Mouse (Mus musculus) hindbrain, embryonic 12.5 days (tissue): ENCODE measurements around the gene Det1. TPM values are rescaled to one million over a fixed set of nuclear protein-coding genes. Genes with fewer than 3 reads are reported as not detected.

ENCODE experiments used
- ATAC-seq: fragments of 200-750 bp; cut with Nextera tagmentation; 2 replicates; pipeline ENCODE4 v1.8.0; 2017; ENCODE audit warnings: moderate TSS enrichment; ENCODE audit not compliant: low FRiP score
- H3K27ac ChIP-seq: fragments of 300-500 bp; sonication (generic); 2 replicates; pipeline ENCODE4 v1.5.1; 2016; ENCODE audit warnings: mild to moderate bottlenecking
- H3K27me3 ChIP-seq: fragments of 300-500 bp; sonication (generic); 2 replicates; pipeline ENCODE4 v1.6.1; 2016; ENCODE audit warnings: mild to moderate bottlenecking
- H3K36me3 ChIP-seq: fragments of 300-500 bp; sonication (generic); 2 replicates; pipeline ENCODE4 v1.6.1; 2016; ENCODE audit warnings: mild to moderate bottlenecking
- H3K4me1 ChIP-seq: fragments of 300-500 bp; sonication (generic); 2 replicates; pipeline ENCODE4 v1.6.1; 2016
- H3K4me2 ChIP-seq: fragments of 300-500 bp; sonication (generic); replicated peaks from 2 replicates; pipeline ENCODE4 v1.6.1; 2016; ENCODE audit warnings: mild to moderate bottlenecking
- H3K4me3 ChIP-seq: fragments of 300-500 bp; sonication (generic); 2 replicates; pipeline ENCODE4 v1.5.1; 2016; ENCODE audit warnings: mild to moderate bottlenecking
- H3K9ac ChIP-seq: fragments of 300-500 bp; sonication (generic); 2 replicates; pipeline ENCODE4 v1.6.1; 2016; ENCODE audit warnings: mild to moderate bottlenecking, moderate library complexity
- H3K9me3 ChIP-seq: fragments of 300-500 bp; sonication (generic); replicated peaks from 2 replicates; pipeline ENCODE4 v1.6.1; 2016; ENCODE audit warnings: mild to moderate bottlenecking
- WGBS: fragments of 180-500 bp; shearing (Covaris S2); methylation state at CpG from one replicate; pipeline ENCODE4 v1.1.7; 2016; 5-methylcytosine and 5-hydroxymethylcytosine counted together
- polyA plus RNA-seq: library from polyadenylated mRNA; unstranded; fragments of >200 nt; fragmentation: Nextera tagmentation; extraction: Ambion mirVana; gene quantifications from 2 replicates; pipeline ENCODE4 v1.2.1, GENCODE M21; 2016

The Det1 gene
- polyA plus RNA-seq, 1 experiment from 2014 or later, result 21.6 TPM

DNA sequence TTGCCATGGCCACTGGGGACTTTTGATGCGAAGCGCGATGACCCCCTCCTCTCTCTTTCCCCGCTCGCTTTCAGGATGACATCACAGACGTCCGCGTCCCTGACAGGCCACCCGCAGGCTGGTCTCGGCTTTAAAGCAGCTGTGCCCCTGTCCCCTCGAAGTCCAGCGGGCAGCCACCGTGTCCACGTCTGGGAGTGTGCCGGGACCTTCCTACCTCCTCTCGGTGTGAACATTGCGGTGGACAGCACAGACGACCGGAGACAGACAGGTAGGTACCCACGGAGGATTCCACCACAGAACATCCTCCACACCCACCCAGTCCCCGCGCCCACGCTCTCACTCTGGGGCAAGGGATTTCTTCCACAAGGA is 35.4 kb upstream of the Det1 start:
- H3K27me3 ChIP-seq, result peaks cover 20% of the 10 kb centered on the region

DNA sequence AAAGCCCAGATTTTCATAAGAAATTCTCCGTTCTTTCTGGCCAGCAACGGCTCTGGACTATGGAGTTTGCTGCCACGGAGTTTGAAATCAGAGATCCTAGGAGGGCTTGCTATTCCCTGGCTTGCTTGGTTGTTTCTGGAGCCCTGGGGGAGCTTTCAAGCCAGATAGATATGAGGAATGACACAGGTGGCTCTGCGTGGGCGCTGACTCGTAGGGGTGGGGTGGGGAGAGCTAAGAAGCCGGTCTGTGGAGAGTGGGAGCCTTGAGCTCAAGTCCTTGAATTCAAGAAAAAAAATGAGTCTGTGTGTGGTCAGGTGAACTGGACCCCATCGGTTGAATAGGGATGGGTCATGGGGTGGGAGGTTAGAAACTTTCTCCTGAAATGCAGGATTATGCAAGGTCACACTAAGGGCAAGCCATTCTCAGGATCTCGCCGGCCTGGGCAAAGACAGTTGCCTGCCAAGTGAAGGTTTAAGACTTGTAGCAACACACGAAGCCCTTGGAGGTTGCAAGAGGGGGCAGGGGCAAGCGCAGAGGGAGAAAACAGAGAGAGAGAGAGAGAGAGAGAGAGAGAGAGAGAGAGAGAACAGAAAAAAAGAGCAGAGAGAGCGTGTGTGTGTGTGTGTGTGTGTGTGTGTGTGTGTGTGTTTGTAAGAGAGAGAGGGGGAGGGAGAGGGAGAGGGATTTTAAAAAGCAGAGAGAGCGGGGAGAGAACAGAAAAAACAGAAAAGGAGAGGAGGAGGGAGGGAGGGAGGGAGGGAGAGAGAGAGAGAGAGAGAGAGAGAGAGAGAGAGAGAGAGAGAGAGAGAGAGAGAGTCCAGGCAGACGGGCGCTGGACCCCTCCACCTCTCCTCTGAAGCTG is 34.8 kb upstream of the Det1 start:
- peak overlapping the region; percentile 66 for H3K4me2 ChIP-seq
- peak overlapping the region; percentile 73 for H3K9ac ChIP-seq
- H3K9me3 ChIP-seq, result no peaks in the 10 kb centered on the region
- no peak for ATAC-seq
- whole genome bisulfite sequencing, result 11% methylated on average over 13 of the region's 16 CpGs
- peaks cover 48% of the 10 kb centered on the region for H3K4me1 ChIP-seq
- peak overlapping the region; percentile 58 for H3K4me3 ChIP-seq
- H3K27ac ChIP-seq, result peak overlapping the region; percentile 81
- no peaks in the 10 kb centered on the region for H3K36me3 ChIP-seq
- H3K27me3 ChIP-seq, result peaks cover 20% of the 10 kb centered on the region

More for the DNA sequence above, 35.4 kb upstream of the Det1 start:
- WGBS, result 1% methylated on average over 22 of the region's 23 CpGs
- Histone ChIP-seq H3K9ac (peak overlapping the region; percentile 73), H3K4me3 (peak overlapping the region; percentile 58), H3K27ac (peak overlapping the region; percentile 81), H3K4me1 (peaks cover 54% of the 10 kb centered on the region), H3K4me2 (peak overlapping the region; percentile 66), H3K9me3 (no peaks in the 10 kb centered on the region), H3K36me3 (no peaks in the 10 kb centered on the region)
- ATAC-seq, result peak; percentile 75

DNA sequence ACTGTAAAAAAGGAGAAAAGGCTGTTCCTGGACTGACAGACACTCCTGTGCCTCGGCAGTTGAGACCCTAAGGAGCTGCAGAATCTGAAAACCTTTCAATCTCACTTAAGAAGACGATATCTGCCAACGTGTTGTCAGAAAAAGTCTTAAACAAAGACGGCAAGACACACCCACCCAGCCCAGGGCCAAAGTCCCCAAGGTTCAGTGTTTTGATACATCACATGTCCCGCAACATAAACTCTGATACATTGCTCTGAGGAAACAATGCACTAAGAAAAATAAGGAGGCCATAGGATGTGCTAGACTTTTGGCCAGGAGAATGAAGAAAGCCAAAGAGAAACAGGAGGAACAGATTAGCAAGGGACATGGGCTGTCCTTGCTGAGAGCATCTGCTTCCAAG is 25.8 kb upstream of the Det1 start:
- Histone ChIP-seq H3K9me3 (no peaks in the 10 kb centered on the region), H3K36me3 (no peaks in the 10 kb centered on the region), H3K4me1 (no peaks in the 10 kb centered on the region), H3K4me2 (no peak overlapping the region), H3K9ac (no peak overlapping the region), H3K4me3 (no peak overlapping the region), H3K27ac (no peak overlapping the region), H3K27me3 (no peaks in the 10 kb centered on the region)
- WGBS, result 81% methylated on average over 5 of the region's 5 CpGs
- no peak for ATAC-seq

DNA sequence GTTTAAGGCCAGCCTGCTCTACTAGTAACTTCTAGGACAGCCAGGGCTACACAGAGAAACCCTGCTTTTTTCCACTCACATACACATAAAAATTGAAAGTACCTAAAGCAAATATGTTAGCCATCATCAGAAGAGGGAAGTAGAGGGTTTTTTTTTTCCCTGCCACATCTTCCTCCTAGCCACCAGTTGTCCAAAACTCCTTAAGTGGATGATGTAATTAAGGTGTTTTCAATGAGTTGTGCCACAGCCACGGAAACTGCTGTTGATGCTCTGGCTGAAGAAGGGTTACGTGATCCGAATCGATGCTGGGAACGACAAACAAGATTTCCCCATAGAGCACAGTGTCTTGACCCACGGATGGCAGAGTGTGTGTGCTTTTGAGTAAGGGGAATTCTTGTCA is 25.3 kb upstream of the Det1 start:
- Histone ChIP-seq H3K27ac (no peak overlapping the region), H3K4me1 (no peaks in the 10 kb centered on the region), H3K9me3 (no peaks in the 10 kb centered on the region), H3K9ac (no peak overlapping the region), H3K36me3 (no peaks in the 10 kb centered on the region), H3K27me3 (no peaks in the 10 kb centered on the region), H3K4me2 (no peak overlapping the region), H3K4me3 (no peak overlapping the region)
- no peak for ATAC-seq
- 80% methylated on average over 6 of the region's 6 CpGs for WGBS

DNA sequence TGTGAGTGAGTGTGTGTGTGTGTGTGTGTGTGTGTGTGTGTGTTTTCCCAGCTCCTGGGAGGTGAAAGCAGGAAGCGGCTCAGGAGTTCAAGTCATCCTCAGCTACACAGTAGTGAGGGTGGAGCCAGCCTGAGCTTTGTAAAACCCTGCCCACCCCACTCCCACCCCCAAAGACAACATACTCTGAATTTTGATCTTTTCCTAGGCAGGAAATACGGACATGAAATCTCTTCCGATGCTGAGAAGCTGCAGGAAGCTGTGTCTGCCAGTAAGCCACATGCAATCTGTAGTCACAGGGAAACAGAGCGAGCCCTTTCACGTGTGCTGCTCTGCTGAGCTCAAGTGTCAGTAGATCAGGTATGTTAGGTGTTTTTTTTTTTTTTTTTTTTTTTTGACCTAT is 21.7 kb upstream of the Det1 start:
- Histone ChIP-seq H3K4me1 (no peaks in the 10 kb centered on the region), H3K9me3 (no peaks in the 10 kb centered on the region), H3K4me3 (no peak overlapping the region), H3K27me3 (no peaks in the 10 kb centered on the region), H3K9ac (no peak overlapping the region), H3K27ac (no peak overlapping the region), H3K4me2 (no peak overlapping the region), H3K36me3 (no peaks in the 10 kb centered on the region)
- ATAC-seq, result no peak
- WGBS, result 73% methylated on average over 5 of the region's 5 CpGs

DNA sequence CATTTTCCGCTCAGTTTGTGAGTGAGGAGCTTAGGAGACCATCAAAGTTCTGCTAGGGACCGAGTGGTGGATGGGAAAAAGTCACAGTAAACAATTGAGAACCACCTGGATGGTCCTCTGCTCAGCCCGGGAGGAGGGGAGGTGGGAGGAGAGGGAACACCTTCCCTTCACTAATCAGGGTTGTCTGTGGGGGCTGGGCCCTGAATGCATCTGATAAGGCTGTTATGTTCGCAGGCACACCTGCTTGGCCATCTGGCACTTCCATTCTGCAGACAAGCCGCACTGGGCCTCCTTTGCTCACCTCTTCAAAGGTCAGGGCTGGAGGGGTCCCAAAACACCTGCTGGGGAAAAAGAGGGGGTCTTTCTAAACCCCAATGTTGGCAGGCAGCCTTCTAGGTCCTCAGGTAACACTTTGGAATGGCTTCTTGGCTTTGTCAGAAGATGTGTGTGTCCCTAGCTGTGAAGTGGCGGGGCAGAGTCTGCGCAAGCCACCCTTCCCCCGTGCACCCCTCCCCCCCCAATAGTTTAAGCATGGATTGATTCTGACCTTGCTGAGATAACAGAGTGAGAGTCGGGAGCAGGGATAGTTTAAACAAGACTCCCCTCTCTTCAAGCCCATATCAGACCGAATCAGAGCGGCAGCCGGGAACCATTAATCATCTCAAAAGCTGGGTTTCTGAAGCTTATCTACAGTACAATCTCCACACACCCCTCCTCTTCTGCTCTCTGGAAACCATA is 18.3 kb upstream of the Det1 start:
- no peaks in the 10 kb centered on the region for H3K9me3 ChIP-seq
- H3K4me2 ChIP-seq, result no peak overlapping the region
- no peaks in the 10 kb centered on the region; the same call in 1 of the 2 replicates for H3K27me3 ChIP-seq
- no peaks in the 10 kb centered on the region for H3K4me1 ChIP-seq
- H3K4me3 ChIP-seq, result no peak overlapping the region
- 61% methylated on average over 12 of the region's 12 CpGs for WGBS
- no peaks in the 10 kb centered on the region for H3K36me3 ChIP-seq
- no peak overlapping the region for H3K9ac ChIP-seq
- H3K27ac ChIP-seq, result no peak overlapping the region
- no peak for ATAC-seq

DNA sequence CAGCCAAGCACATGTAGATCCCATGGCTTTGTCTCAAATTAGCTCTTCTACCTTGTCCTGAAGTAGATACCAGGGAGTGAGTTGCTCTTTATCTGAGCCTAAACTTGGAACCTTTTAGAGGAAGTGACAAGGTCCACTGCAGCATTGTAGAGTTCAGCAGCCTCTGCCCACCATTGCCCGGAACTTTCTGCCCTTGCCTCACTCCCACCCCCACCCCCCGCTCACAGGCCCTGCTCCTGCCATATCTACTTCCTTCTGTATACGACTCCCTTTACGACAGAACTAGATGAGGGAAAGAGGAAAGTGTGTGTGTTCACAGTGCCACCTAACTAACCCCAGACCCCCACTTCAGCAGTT is 17.4 kb upstream of the Det1 start:
- no peak overlapping the region for H3K4me2 ChIP-seq
- no peaks in the 10 kb centered on the region for H3K4me1 ChIP-seq
- no peak overlapping the region for H3K4me3 ChIP-seq
- no peaks in the 10 kb centered on the region for H3K9me3 ChIP-seq
- ATAC-seq, result no peak
- no peak overlapping the region for H3K27ac ChIP-seq
- H3K27me3 ChIP-seq, result no peaks in the 10 kb centered on the region; the same call in 1 of the 2 replicates
- H3K9ac ChIP-seq, result no peak overlapping the region
- no peaks in the 10 kb centered on the region for H3K36me3 ChIP-seq
- 84% methylated on average over 4 of the region's 4 CpGs for WGBS

DNA sequence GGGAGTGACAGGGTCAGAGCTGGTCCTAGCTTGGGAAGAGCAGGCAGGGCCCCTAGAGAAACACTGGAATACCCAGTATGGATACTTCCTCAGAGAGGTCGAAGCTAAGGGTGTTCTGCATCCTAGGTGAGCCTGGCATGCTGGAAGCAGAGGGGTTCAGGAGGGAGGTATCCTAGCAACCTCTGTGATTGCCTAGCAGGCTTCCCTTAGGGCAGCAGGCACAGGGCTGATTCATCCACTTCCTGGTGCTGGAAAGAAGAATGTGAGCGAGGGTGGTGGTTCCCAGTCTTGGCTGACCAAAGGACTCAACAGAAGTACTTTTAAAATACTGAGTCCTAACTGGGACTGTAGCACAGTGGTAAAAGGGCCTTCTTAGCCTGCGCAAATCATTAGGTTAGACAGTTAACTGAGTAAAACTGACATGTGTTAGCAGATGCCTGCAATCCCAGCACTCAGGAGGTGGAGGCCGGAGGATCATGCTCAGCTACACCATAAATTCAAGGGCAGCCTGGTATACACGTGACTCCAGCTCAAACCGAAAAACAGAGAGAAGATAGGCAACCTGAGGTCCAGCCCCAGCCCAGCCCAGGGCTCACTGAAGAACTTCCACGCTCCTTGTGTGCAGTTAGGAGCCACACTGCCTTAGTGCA is 16.9 kb upstream of the Det1 start:
- Histone ChIP-seq H3K4me3 (no peak overlapping the region), H3K9ac (no peak overlapping the region), H3K27me3 (no peaks in the 10 kb centered on the region; the same call in 1 of the 2 replicates), H3K36me3 (no peaks in the 10 kb centered on the region), H3K4me1 (no peaks in the 10 kb centered on the region), H3K27ac (no peak overlapping the region), H3K4me2 (no peak overlapping the region), H3K9me3 (no peaks in the 10 kb centered on the region)
- 76% methylated on average over 7 of the region's 7 CpGs for WGBS
- ATAC-seq, result no peak

DNA sequence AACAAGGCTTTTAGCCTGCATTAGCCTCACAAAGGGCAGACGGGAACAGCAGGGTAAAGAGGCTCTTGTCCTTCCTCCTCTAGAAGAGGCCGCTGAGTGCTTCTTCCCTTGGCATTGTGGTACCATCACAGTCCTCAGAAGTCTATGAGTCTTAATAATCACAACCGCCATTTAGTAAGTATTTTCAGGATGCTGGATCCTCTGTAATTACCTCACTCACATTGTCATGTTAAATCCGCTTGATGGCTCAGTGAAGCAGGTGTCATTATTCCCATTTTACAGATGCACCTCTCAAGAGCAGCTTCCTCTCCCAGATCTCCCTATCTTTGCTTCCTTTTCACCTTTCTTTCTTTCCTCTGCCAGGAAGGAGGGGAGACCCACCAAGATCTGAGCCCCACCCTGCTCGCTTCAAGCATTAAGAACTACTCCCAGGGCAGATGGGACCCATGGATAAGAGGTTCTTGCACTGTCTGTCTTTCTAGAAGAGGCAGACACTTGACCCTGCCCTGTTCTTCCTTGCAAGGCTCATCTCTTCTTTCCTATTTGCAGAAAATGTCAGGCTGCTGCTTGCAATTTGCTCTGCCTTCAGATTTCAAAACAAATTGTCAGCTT is 8.1 kb upstream of the Det1 start:
- Histone ChIP-seq H3K9me3 (no peaks in the 10 kb centered on the region), H3K4me1 (no peaks in the 10 kb centered on the region), H3K4me2 (no peak overlapping the region), H3K36me3 (no peaks in the 10 kb centered on the region), H3K27me3 (peaks cover 9% of the 10 kb centered on the region; the same call in 1 of the 2 replicates), H3K9ac (no peak overlapping the region), H3K27ac (no peak overlapping the region), H3K4me3 (no peak overlapping the region)
- ATAC-seq, result no peak
- 65% methylated on average over 5 of the region's 5 CpGs for WGBS

DNA sequence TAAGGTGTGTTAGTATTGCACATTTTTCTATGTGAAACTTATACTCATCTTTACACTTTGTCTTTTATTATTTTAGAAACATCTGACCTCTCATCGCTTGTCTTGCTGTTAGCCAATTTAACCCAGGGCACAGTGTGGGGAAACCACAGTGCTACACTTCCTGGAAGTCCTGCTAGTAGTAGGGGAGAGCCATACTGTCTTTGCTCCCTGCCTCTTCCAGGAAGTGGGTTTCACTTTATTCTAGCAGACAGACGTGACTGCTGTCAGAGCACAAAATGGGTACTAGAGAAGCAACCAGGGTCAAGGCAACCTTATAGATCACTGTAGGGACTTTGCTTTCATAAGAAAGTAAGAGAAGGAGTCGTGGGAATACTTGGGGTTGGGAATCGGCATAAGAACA is 7.0 kb upstream of the Det1 start:
- H3K27ac ChIP-seq, result no peak overlapping the region
- H3K27me3 ChIP-seq, result peaks cover 9% of the 10 kb centered on the region; the same call in 1 of the 2 replicates
- no peaks in the 10 kb centered on the region for H3K4me1 ChIP-seq
- WGBS, result 84% methylated on average over 4 of the region's 4 CpGs
- no peaks in the 10 kb centered on the region for H3K9me3 ChIP-seq
- H3K4me2 ChIP-seq, result no peak overlapping the region
- no peak overlapping the region for H3K4me3 ChIP-seq
- no peaks in the 10 kb centered on the region for H3K36me3 ChIP-seq
- no peak overlapping the region for H3K9ac ChIP-seq
- ATAC-seq, result no peak

DNA sequence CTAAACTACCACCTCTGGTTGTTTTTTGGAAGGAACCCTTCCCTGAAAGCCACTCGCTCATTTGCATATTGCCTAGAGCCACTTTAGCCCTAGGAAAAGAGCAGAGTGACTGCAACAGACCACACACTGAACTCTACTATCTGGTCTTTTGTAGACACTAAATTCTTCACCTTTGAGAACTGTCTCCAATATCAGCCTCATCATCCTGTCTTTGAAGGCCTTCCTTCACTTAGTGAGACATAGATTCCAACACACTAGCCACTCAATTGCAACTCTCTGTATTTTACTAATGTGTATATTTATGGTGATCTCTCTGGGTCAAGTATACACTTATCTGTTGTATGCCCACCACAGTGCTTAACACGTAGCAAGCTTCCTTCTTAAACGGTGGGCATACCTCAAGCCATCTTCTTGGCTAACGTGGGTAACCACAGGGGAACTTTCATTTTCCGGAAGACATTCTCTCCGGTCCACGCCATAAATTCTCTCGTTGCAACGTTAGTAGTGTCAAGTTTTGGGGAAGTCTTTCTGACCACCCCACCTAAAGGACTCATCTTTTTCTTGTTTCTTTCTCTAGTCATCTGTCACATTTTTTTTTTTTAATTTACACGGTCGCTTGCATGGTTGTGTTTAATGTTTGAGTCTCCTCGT is 872 bp downstream of the Det1 start:
- Histone ChIP-seq H3K9ac (peak overlapping the region; percentile 85), H3K27me3 (no peaks in the 10 kb centered on the region), H3K4me2 (peak overlapping the region; percentile 67), H3K27ac (peak overlapping the region; percentile 71), H3K36me3 (peaks cover 26% of the 10 kb centered on the region), H3K4me1 (peaks cover 11% of the 10 kb centered on the region), H3K9me3 (no peaks in the 10 kb centered on the region), H3K4me3 (peak overlapping the region; percentile 76)
- WGBS, result 39% methylated on average over 12 of the region's 12 CpGs
- no peak for ATAC-seq

DNA sequence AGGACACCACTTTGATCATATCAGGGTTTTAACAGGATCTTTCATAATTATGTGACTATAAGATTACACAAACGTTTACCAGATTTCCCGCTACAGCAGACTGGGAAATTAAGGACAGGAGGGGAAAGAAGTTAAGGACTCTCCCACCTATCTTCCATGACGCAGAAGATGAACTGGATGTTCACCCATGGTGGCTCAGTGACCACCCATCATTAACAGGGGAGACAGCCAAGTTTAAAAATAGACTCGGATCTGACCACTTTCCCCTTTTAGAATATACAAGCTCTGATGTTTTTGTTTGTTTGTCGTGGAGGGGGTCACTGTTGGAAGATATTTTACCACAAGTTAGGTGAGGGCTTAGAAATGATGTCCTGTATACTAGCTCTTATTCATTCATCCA is 5.5 kb downstream of the Det1 start:
- Histone ChIP-seq H3K4me1 (peaks cover 11% of the 10 kb centered on the region), H3K27ac (no peak overlapping the region), H3K4me3 (no peak overlapping the region), H3K4me2 (no peak overlapping the region), H3K27me3 (no peaks in the 10 kb centered on the region), H3K36me3 (peaks cover 45% of the 10 kb centered on the region), H3K9me3 (no peaks in the 10 kb centered on the region), H3K9ac (no peak overlapping the region)
- ATAC-seq, result no peak
- WGBS, result 90% methylated on average over 5 of the region's 5 CpGs
